Mouse (Mus musculus): Measurements from ENCODE around the gene Ift172. TPM values are rescaled to one million over a fixed set of nuclear protein-coding genes. Genes with fewer than 3 reads are reported as not detected.

Gene Ift172
- polyA plus RNA-seq, 1 experiment from 2014 or later, result 28.1 TPM

GRCm38 (mm10) chr5:31279245-31279988 is 11.5 kb downstream of the Ift172 start:
- ATAC-seq (ENCODE audit: low FRiP score, low TSS enrichment), result no peak

GRCm38 (mm10) chr5:31273018-31273417 is 17.9 kb downstream of the Ift172 start:
- no peak overlapping the region for H3K4me3 ChIP-seq (replicated peaks; ENCODE audit: low read depth, low read length)
- H3K36me3 ChIP-seq (ENCODE audit: control insufficient read depth, insufficient read depth, low read length), result peaks cover 63% of the 10 kb centered on the region
- H3K27me3 ChIP-seq (ENCODE audit: control insufficient read depth, insufficient read depth, low read length), result no peaks in the 10 kb centered on the region
- ATAC-seq (ENCODE audit: low FRiP score, low TSS enrichment) (no peak), DNase-seq (no peak)
- H3K4me2 ChIP-seq (ENCODE audit: low read length), result no peak overlapping the region
- 93% methylated on average over 6 of the region's 6 CpGs for WGBS
- no peaks in the 10 kb centered on the region for H3K4me1 ChIP-seq (ENCODE audit: control insufficient read depth, insufficient read depth, low read length)
- H3K9me3 ChIP-seq (ENCODE audit: control insufficient read depth, low read length), result no peaks in the 10 kb centered on the region
- H3K9ac ChIP-seq (replicated peaks; ENCODE audit: low read length), result no peak overlapping the region
- H3K27ac ChIP-seq (replicated peaks; ENCODE audit: low read depth, low read length), result no peak overlapping the region

More at GRCm38 (mm10) chr5:31279245-31279988, 11.5 kb downstream of the Ift172 start:
- Histone ChIP-seq H3K27me3 (ENCODE audit: control insufficient read depth, insufficient read depth, low read length) (no peaks in the 10 kb centered on the region), H3K4me1 (ENCODE audit: control insufficient read depth, insufficient read depth, low read length) (no peaks in the 10 kb centered on the region), H3K9me3 (ENCODE audit: control insufficient read depth, low read length) (no peaks in the 10 kb centered on the region), H3K4me2 (ENCODE audit: low read length) (no peak overlapping the region), H3K9ac (replicated peaks; ENCODE audit: low read length) (no peak overlapping the region), H3K36me3 (ENCODE audit: control insufficient read depth, insufficient read depth, low read length) (peaks cover 81% of the 10 kb centered on the region), H3K27ac (replicated peaks; ENCODE audit: low read depth, low read length) (no peak overlapping the region), H3K4me3 (replicated peaks; ENCODE audit: low read depth, low read length) (no peak overlapping the region)
- DNase-seq, result no peak
- WGBS, result 89% methylated on average over 20 of the region's 20 CpGs

GRCm38 (mm10) chr5:31267686-31268085 is 23.2 kb downstream of the Ift172 start:
- DNase-seq (no peak), ATAC-seq (ENCODE audit: low FRiP score, low TSS enrichment) (no peak)
- no peaks in the 10 kb centered on the region for H3K4me1 ChIP-seq (ENCODE audit: control insufficient read depth, insufficient read depth, low read length)
- no peak overlapping the region for H3K9ac ChIP-seq (replicated peaks; ENCODE audit: low read length)
- H3K4me3 ChIP-seq (replicated peaks; ENCODE audit: low read depth, low read length), result no peak overlapping the region
- no peaks in the 10 kb centered on the region for H3K9me3 ChIP-seq (ENCODE audit: control insufficient read depth, low read length)
- no peaks in the 10 kb centered on the region for H3K27me3 ChIP-seq (ENCODE audit: control insufficient read depth, insufficient read depth, low read length)
- WGBS, result 56% methylated on average over 6 of the region's 6 CpGs
- no peak overlapping the region for H3K27ac ChIP-seq (replicated peaks; ENCODE audit: low read depth, low read length)
- no peak overlapping the region for H3K4me2 ChIP-seq (ENCODE audit: low read length)
- H3K36me3 ChIP-seq (ENCODE audit: control insufficient read depth, insufficient read depth, low read length), result peaks cover 85% of the 10 kb centered on the region

GRCm38 (mm10) chr5:31266101-31266500 is 24.8 kb downstream of the Ift172 start:
- no peak for ATAC-seq (ENCODE audit: low FRiP score, low TSS enrichment)
- H3K27ac ChIP-seq (replicated peaks; ENCODE audit: low read depth, low read length), result no peak overlapping the region
- no peaks in the 10 kb centered on the region for H3K27me3 ChIP-seq (ENCODE audit: control insufficient read depth, insufficient read depth, low read length)
- no peaks in the 10 kb centered on the region for H3K4me1 ChIP-seq (ENCODE audit: control insufficient read depth, insufficient read depth, low read length)
- no peak for DNase-seq
- H3K36me3 ChIP-seq (ENCODE audit: control insufficient read depth, insufficient read depth, low read length), result peaks cover 89% of the 10 kb centered on the region
- 89% methylated on average over 7 of the region's 7 CpGs for WGBS
- no peak overlapping the region for H3K9ac ChIP-seq (replicated peaks; ENCODE audit: low read length)
- H3K4me3 ChIP-seq (replicated peaks; ENCODE audit: low read depth, low read length), result no peak overlapping the region
- H3K4me2 ChIP-seq (ENCODE audit: low read length), result no peak overlapping the region
- no peaks in the 10 kb centered on the region for H3K9me3 ChIP-seq (ENCODE audit: control insufficient read depth, low read length)

- Histone ChIP-seq H3K9ac (replicated peaks; ENCODE audit: low read length) (no peak overlapping the region), H3K27ac (replicated peaks; ENCODE audit: low read depth, low read length) (no peak overlapping the region), H3K36me3 (ENCODE audit: control insufficient read depth, insufficient read depth, low read length) (peaks cover 86% of the 10 kb centered on the region), H3K9me3 (ENCODE audit: control insufficient read depth, low read length) (no peaks in the 10 kb centered on the region), H3K27me3 (ENCODE audit: control insufficient read depth, insufficient read depth, low read length) (no peaks in the 10 kb centered on the region), H3K4me3 (replicated peaks; ENCODE audit: low read depth, low read length) (no peak overlapping the region), H3K4me1 (ENCODE audit: control insufficient read depth, insufficient read depth, low read length) (no peaks in the 10 kb centered on the region), H3K4me2 (ENCODE audit: low read length) (no peak overlapping the region)
- no peak for DNase-seq
- 88% methylated on average over 11 of the region's 11 CpGs for WGBS
- ATAC-seq (ENCODE audit: low FRiP score, low TSS enrichment), result no peak
These were observed 33.3 kb downstream of the Ift172 start for GRCm38 (mm10) chr5:31257616-31258015.

GRCm38 (mm10) chr5:31255971-31256370 is 34.9 kb downstream of the Ift172 start:
- Histone ChIP-seq H3K27me3 (ENCODE audit: control insufficient read depth, insufficient read depth, low read length) (no peaks in the 10 kb centered on the region), H3K4me3 (replicated peaks; ENCODE audit: low read depth, low read length) (no peak overlapping the region), H3K9ac (replicated peaks; ENCODE audit: low read length) (no peak overlapping the region), H3K27ac (replicated peaks; ENCODE audit: low read depth, low read length) (no peak overlapping the region), H3K4me2 (ENCODE audit: low read length) (no peak overlapping the region), H3K9me3 (ENCODE audit: control insufficient read depth, low read length) (no peaks in the 10 kb centered on the region), H3K36me3 (ENCODE audit: control insufficient read depth, insufficient read depth, low read length) (peaks cover 86% of the 10 kb centered on the region), H3K4me1 (ENCODE audit: control insufficient read depth, insufficient read depth, low read length) (0 out of 2 replicates have a peak, but pooled peaks cover 5% of the 10 kb centered on the region)
- WGBS, result 85% methylated on average over 2 of the region's 2 CpGs
- ATAC-seq (ENCODE audit: low FRiP score, low TSS enrichment) (no peak), DNase-seq (no peak)

GRCm38 (mm10) chr5:31255381-31255780 is 35.5 kb downstream of the Ift172 start:
- Histone ChIP-seq H3K36me3 (ENCODE audit: control insufficient read depth, insufficient read depth, low read length) (peaks cover 86% of the 10 kb centered on the region), H3K4me2 (ENCODE audit: low read length) (no peak overlapping the region), H3K4me3 (replicated peaks; ENCODE audit: low read depth, low read length) (no peak overlapping the region), H3K27ac (replicated peaks; ENCODE audit: low read depth, low read length) (no peak overlapping the region), H3K4me1 (ENCODE audit: control insufficient read depth, insufficient read depth, low read length) (0 out of 2 replicates have a peak, but pooled peaks cover 5% of the 10 kb centered on the region), H3K9me3 (ENCODE audit: control insufficient read depth, low read length) (no peaks in the 10 kb centered on the region), H3K9ac (replicated peaks; ENCODE audit: low read length) (no peak overlapping the region), H3K27me3 (ENCODE audit: control insufficient read depth, insufficient read depth, low read length) (no peaks in the 10 kb centered on the region)
- ATAC-seq (ENCODE audit: low FRiP score, low TSS enrichment) (no peak), DNase-seq (no peak)
- 94% methylated on average over 2 of the region's 2 CpGs for WGBS

- Histone ChIP-seq H3K4me1 (ENCODE audit: control insufficient read depth, insufficient read depth, low read length) (0 out of 2 replicates have a peak, but pooled peaks cover 5% of the 10 kb centered on the region), H3K27ac (replicated peaks; ENCODE audit: low read depth, low read length) (no peak overlapping the region), H3K4me2 (ENCODE audit: low read length) (no peak overlapping the region), H3K9ac (replicated peaks; ENCODE audit: low read length) (no peak overlapping the region), H3K9me3 (ENCODE audit: control insufficient read depth, low read length) (no peaks in the 10 kb centered on the region), H3K36me3 (ENCODE audit: control insufficient read depth, insufficient read depth, low read length) (peaks cover 86% of the 10 kb centered on the region), H3K27me3 (ENCODE audit: control insufficient read depth, insufficient read depth, low read length) (no peaks in the 10 kb centered on the region), H3K4me3 (replicated peaks; ENCODE audit: low read depth, low read length) (no peak overlapping the region)
- no peak for ATAC-seq (ENCODE audit: low FRiP score, low TSS enrichment)
- WGBS, result 86% methylated on average over 8 of the region's 8 CpGs
- no peak for DNase-seq
These were observed 36.0 kb downstream of the Ift172 start for GRCm38 (mm10) chr5:31254901-31255300.

GRCm38 (mm10) chr5:31254452-31254851 is 36.5 kb downstream of the Ift172 start:
- Histone ChIP-seq H3K9ac (replicated peaks; ENCODE audit: low read length) (no peak overlapping the region), H3K27me3 (ENCODE audit: control insufficient read depth, insufficient read depth, low read length) (no peaks in the 10 kb centered on the region), H3K4me1 (ENCODE audit: control insufficient read depth, insufficient read depth, low read length) (0 out of 2 replicates have a peak, but pooled peaks cover 5% of the 10 kb centered on the region), H3K9me3 (ENCODE audit: control insufficient read depth, low read length) (no peaks in the 10 kb centered on the region), H3K36me3 (ENCODE audit: control insufficient read depth, insufficient read depth, low read length) (peaks cover 86% of the 10 kb centered on the region), H3K27ac (replicated peaks; ENCODE audit: low read depth, low read length) (no peak overlapping the region), H3K4me3 (replicated peaks; ENCODE audit: low read depth, low read length) (no peak overlapping the region), H3K4me2 (ENCODE audit: low read length) (no peak overlapping the region)
- no peak for DNase-seq
- WGBS, result 88% methylated on average over 7 of the region's 7 CpGs
- no peak for ATAC-seq (ENCODE audit: low FRiP score, low TSS enrichment)

Measured in midbrain, embryonic 14.5 days (tissue).